Mouse (Mus musculus): ENCODE measurements around the gene Zfp467. TPM values are rescaled to one million over a fixed set of nuclear protein-coding genes. Genes with fewer than 3 reads are reported as not detected.

Zfp467 gene
- polyA plus RNA-seq, 2 experiments = 2.2 to 2.3 TPM

DNA sequence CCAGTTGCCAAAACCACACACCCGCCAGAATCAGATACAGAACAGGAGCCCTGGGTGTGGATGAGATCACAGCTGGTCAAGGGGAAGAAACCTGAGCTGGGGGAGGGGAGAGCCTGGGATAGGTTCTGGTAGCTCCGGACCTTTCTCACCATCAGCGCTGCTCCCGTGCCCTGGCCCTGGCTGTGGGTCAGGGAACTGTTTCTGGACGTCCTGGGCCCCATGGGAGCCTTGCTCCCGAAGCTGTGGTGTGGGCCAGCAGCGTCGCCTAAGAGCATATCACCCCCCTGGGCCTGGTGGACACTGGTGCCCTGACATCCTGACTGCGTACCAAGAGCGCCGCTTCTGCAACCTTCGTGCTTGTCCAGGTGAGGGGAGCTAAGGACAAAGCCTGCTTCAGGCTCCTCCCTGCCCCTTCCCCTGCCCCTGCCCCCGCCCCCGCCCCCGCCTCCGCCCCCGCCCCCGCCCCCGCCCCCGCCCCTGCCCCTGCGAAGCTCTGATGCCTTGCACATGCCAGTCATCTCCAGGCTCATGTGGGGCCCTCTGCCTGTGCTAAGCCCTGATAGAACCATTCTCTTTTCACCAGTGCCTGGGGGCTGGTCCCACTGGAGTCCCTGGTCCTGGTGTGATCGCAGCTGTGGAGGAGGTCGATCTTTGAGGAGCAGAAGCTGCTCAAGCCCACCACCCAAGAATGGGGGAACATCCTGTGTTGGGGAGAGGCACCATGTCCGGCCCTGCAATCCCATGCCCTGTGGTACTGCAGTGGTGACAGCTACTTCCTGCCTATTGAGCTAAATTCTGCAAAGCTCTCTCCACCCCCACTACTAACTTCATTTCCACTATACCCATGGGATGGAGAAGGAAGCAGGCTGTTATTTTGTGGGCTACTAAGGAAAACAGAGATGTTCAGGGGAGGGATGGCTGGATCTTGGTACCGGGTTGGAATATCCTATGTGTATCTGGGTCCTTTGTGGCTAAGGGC is 42.4 kb upstream of the Zfp467 start:
- H3K27me3 ChIP-seq (ENCODE audit: control insufficient read depth, insufficient read depth, low read length) = no peaks in the 10 kb centered on the region
- no peaks in the 10 kb centered on the region for H3K36me3 ChIP-seq (replicated peaks; ENCODE audit: control insufficient read depth, insufficient read depth, low read depth)
- ATAC-seq (ENCODE audit: insufficient read depth) (no peak), DNase-seq (ENCODE audit: low read depth in 3 of 3, low spot score in 3 of 3) (no peak)
- no peak overlapping the region for H3K4me3 ChIP-seq (ENCODE audit: insufficient read depth in 1 of 2, low read depth in 2 of 2, low read length in 2 of 2)
- no peak for TF ChIP-seq EP300 (IDR thresholded peaks at IDR 0.05; ENCODE audit: low read depth)
- TF ChIP-seq CTCF (IDR thresholded peaks at IDR 0.05; ENCODE audit: low read depth) = no peak
- H3K27ac ChIP-seq = no peak overlapping the region
- WGBS (ENCODE audit: insufficient replicate concordance) = 6% methylated on average over 25 of the region's 25 CpGs
- H3K4me2 ChIP-seq (ENCODE audit: low read depth) = no peak overlapping the region
- H3K9ac ChIP-seq (replicated peaks) = no peak overlapping the region
- H3K9me3 ChIP-seq (ENCODE audit: control insufficient read depth, low read length) = no peaks in the 10 kb centered on the region
- H3K4me1 ChIP-seq (replicated peaks; ENCODE audit: control insufficient read depth in 2 of 2, insufficient read depth in 2 of 2, low read length in 1 of 2) = 0 out of 4 replicates have a peak, but pooled peaks cover 0 to 2% of the 10 kb centered on the region in 2 experiments

DNA sequence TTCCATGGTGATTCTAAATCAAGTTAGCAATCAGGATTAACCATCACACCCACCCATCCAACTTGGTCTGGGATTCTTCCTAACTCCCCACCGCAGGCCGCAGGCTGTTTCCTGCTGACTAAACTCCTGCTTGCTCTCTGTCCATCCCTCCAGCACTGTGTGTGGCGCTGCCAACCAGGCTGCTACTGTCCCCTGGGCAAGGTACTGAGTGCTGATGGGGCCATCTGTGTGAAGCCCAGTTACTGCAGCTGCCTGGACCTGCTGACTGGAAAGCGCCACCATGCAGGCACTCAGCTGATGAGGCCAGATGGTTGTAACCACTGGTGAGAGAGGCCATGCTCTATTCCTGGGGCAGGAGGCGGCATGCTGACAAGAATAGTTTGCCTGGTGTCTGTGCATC is 36.9 kb upstream of the Zfp467 start:
- H3K9me3 ChIP-seq (ENCODE audit: control insufficient read depth, low read length) = no peaks in the 10 kb centered on the region
- H3K4me1 ChIP-seq (replicated peaks; ENCODE audit: control insufficient read depth in 2 of 2, insufficient read depth in 2 of 2, low read length in 1 of 2) = no peaks in the 10 kb centered on the region
- no peaks in the 10 kb centered on the region for H3K36me3 ChIP-seq (replicated peaks; ENCODE audit: control insufficient read depth, insufficient read depth, low read depth)
- H3K4me2 ChIP-seq (ENCODE audit: low read depth) = no peak overlapping the region
- DNase-seq (ENCODE audit: low read depth in 3 of 3, low spot score in 3 of 3) = no peak
- no peak overlapping the region for H3K27ac ChIP-seq
- no peak overlapping the region for H3K4me3 ChIP-seq (ENCODE audit: insufficient read depth in 1 of 2, low read depth in 2 of 2, low read length in 2 of 2)
- no peak for ATAC-seq (ENCODE audit: insufficient read depth)
- TF ChIP-seq EP300 (IDR thresholded peaks at IDR 0.05; ENCODE audit: low read depth) (no peak), CTCF (IDR thresholded peaks at IDR 0.05; ENCODE audit: low read depth) (no peak)
- H3K27me3 ChIP-seq (ENCODE audit: control insufficient read depth, insufficient read depth, low read length) = no peaks in the 10 kb centered on the region
- WGBS (ENCODE audit: insufficient replicate concordance) = 42% methylated on average over 5 of the region's 5 CpGs
- no peak overlapping the region for H3K9ac ChIP-seq (replicated peaks)

DNA sequence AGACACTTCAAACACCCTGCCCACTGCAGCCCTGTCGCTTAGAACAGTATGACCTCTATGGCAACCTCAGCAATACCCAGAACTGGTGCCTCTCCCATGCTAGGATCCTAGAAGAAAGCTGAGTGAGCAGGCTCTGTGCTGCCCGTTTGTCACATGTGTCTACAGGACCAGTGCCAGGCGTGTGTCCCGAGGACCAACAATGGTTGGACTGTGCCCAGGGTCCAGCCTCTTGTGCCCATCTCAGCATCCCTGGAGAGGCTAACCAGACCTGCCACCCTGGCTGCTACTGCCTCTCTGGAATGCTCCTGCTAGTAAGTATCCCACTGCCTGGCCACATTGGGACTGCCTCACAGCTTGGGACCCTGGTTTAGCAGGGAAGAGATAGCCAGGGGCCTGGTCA is 32.8 kb upstream of the Zfp467 start:
- no peak overlapping the region for H3K9ac ChIP-seq (replicated peaks)
- no peak for DNase-seq (ENCODE audit: low read depth in 3 of 3, low spot score in 3 of 3)
- H3K4me2 ChIP-seq (ENCODE audit: low read depth) = no peak overlapping the region
- TF ChIP-seq EP300 (IDR thresholded peaks at IDR 0.05; ENCODE audit: low read depth) = no peak
- TF ChIP-seq CTCF (IDR thresholded peaks at IDR 0.05; ENCODE audit: low read depth) = no peak
- WGBS (ENCODE audit: insufficient replicate concordance) = 75% methylated on average over 4 of the region's 4 CpGs
- H3K4me3 ChIP-seq (ENCODE audit: insufficient read depth in 1 of 2, low read depth in 2 of 2, low read length in 2 of 2) = no peak overlapping the region
- ATAC-seq (ENCODE audit: insufficient read depth) = no peak
- H3K9me3 ChIP-seq (ENCODE audit: control insufficient read depth, low read length) = no peaks in the 10 kb centered on the region
- no peaks in the 10 kb centered on the region for H3K4me1 ChIP-seq (replicated peaks; ENCODE audit: control insufficient read depth in 2 of 2, insufficient read depth in 2 of 2, low read length in 1 of 2)
- H3K27me3 ChIP-seq (ENCODE audit: control insufficient read depth, insufficient read depth, low read length) = no peaks in the 10 kb centered on the region
- H3K27ac ChIP-seq = no peak overlapping the region
- no peaks in the 10 kb centered on the region for H3K36me3 ChIP-seq (replicated peaks; ENCODE audit: control insufficient read depth, insufficient read depth, low read depth)

DNA sequence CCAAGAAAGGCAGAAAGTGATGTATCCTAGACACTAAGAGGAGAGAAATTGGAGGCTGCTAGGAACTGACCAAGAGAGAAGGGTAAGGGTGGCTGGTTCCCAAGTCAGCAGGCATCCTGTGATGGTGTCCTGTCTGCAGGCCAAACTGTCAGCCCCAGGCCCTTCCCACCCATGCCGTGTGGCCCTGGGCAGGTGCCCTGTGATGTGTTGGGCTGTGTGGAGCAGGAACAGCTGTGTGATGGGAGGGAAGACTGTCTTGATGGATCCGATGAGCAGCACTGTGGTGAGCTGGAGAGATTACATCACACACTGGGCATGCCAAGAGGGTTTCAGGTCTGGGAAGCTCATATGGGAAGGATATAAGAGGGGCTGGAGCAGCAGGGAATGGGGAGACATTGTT is 25.1 kb upstream of the Zfp467 start:
- Histone ChIP-seq H3K9me3 (ENCODE audit: control insufficient read depth, low read length) (no peaks in the 10 kb centered on the region), H3K9ac (replicated peaks) (no peak overlapping the region), H3K27ac (no peak overlapping the region), H3K36me3 (replicated peaks; ENCODE audit: control insufficient read depth, insufficient read depth, low read depth) (no peaks in the 10 kb centered on the region), H3K4me3 (ENCODE audit: insufficient read depth in 1 of 2, low read depth in 2 of 2, low read length in 2 of 2) (no peak overlapping the region), H3K27me3 (ENCODE audit: control insufficient read depth, insufficient read depth, low read length) (no peaks in the 10 kb centered on the region), H3K4me1 (replicated peaks; ENCODE audit: control insufficient read depth in 2 of 2, insufficient read depth in 2 of 2, low read length in 1 of 2) (no peaks in the 10 kb centered on the region), H3K4me2 (ENCODE audit: low read depth) (no peak overlapping the region)
- TF ChIP-seq EP300 (IDR thresholded peaks at IDR 0.05; ENCODE audit: low read depth) (no peak), CTCF (IDR thresholded peaks at IDR 0.05; ENCODE audit: low read depth) (no peak)
- no peak for DNase-seq (ENCODE audit: low read depth in 3 of 3, low spot score in 3 of 3)
- ATAC-seq (ENCODE audit: insufficient read depth) = no peak
- 58% methylated on average over 2 of the region's 2 CpGs for WGBS (ENCODE audit: insufficient replicate concordance)

DNA sequence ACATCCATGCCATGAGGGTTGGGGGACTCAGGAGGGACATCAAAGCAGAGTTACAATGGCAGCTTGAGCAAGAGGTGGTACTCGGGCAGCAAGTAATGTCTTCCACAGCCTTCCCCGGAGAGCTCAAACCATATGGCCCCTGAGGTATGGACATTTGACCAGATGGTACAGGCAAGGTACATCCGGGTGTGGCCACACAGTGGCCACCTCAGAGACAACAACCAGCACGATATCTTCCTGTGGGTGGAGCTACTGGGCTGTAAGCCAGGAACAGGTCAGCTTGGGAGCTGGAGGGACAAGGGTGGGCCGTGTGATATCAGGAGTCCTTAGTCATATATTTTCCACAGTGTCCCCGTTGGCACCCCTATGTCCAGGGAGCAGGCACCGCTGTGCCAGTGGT is 21.9 kb upstream of the Zfp467 start:
- no peak overlapping the region for H3K27ac ChIP-seq
- H3K4me2 ChIP-seq (ENCODE audit: low read depth) = no peak overlapping the region
- DNase-seq (ENCODE audit: low read depth in 3 of 3, low spot score in 3 of 3) = no peak
- H3K4me3 ChIP-seq (ENCODE audit: insufficient read depth in 1 of 2, low read depth in 2 of 2, low read length in 2 of 2) = no peak overlapping the region
- H3K27me3 ChIP-seq (ENCODE audit: control insufficient read depth, insufficient read depth, low read length) = no peaks in the 10 kb centered on the region
- no peak for TF ChIP-seq CTCF (IDR thresholded peaks at IDR 0.05; ENCODE audit: low read depth)
- TF ChIP-seq EP300 (IDR thresholded peaks at IDR 0.05; ENCODE audit: low read depth) = no peak
- 56% methylated on average over 7 of the region's 7 CpGs for WGBS (ENCODE audit: insufficient replicate concordance)
- H3K4me1 ChIP-seq (replicated peaks; ENCODE audit: control insufficient read depth in 2 of 2, insufficient read depth in 2 of 2, low read length in 1 of 2) = no peaks in the 10 kb centered on the region
- H3K9me3 ChIP-seq (ENCODE audit: control insufficient read depth, low read length) = no peaks in the 10 kb centered on the region
- H3K36me3 ChIP-seq (replicated peaks; ENCODE audit: control insufficient read depth, insufficient read depth, low read depth) = no peaks in the 10 kb centered on the region
- no peak overlapping the region for H3K9ac ChIP-seq (replicated peaks)
- no peak for ATAC-seq (ENCODE audit: insufficient read depth)
